Mouse (Mus musculus) left cerebral cortex, postnatal 10 days (tissue): ENCODE data around the gene Tmem126b. TPM values are rescaled to one million over a fixed set of nuclear protein-coding genes. Genes with fewer than 3 reads are reported as not detected.

Experiments
- DNase-seq, 2 experiments: peaks; one replicate each; pipeline ENCODE4 v3.0.0; 2021 to 2022; ENCODE audit warnings: low spot score in 2 of 2, mixed read lengths in 1 of 2; ENCODE audit errors: extremely low spot score in 1 of 2
- intact Hi-C: fragments of 180-260 bp; cut with DNase I; formaldehyde crosslinking; loops from one replicate; pipeline ENCODE4 v1.15.1; 2025
- total RNA-seq, 2 experiments: library from RNA; stranded (reverse); gene quantifications; 2 replicates each; pipeline ENCODE4 v1.2.3; 2021

The Tmem126b gene
- total RNA-seq, 2 experiments from 2014 or later, result 16.6 to 19.1 TPM

DNA sequence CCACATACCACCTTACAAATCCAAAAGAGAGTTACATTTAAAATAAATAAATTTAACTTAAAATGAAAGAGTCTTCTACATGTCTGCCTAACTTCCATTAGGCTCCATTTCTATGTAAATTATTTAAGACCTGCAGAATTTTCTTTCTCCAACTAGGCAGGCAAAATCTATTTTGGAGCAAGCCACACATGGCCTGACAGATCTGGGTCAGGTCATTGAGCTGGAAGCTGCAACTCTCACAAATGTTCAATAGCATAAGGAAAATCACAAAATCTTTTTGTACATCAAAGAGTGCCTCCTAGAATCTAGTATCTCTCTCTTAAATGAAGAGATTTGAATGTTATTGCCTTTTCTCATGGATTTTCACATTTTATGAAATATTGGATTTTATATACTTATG, 43.6 kb downstream of the Tmem126b start:
- DNase-seq, result no peak
- intact Hi-C loops, result no loop called here

DNA sequence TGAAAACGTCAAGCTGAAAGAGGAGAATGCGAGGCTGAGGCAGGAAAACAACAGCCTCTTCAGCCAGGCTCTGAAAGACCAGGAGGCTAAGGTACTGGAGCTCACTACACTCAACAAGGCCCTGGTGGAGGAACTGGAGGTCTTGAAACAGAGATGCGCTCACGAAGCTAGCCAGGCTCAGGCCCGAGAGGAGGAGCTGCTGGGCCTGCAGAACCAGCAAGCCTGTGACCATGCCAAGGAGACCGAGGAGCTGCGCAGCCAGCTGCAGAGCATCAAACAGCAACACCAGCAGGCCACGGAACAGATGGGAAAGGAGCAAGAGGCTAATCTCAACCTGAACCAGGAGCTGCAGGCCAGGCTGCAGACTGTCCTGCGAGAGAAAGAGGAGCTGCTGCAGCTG, 48.8 kb downstream of the Tmem126b start:
- intact Hi-C loops, result no loop called here
- no peak for DNase-seq

DNA sequence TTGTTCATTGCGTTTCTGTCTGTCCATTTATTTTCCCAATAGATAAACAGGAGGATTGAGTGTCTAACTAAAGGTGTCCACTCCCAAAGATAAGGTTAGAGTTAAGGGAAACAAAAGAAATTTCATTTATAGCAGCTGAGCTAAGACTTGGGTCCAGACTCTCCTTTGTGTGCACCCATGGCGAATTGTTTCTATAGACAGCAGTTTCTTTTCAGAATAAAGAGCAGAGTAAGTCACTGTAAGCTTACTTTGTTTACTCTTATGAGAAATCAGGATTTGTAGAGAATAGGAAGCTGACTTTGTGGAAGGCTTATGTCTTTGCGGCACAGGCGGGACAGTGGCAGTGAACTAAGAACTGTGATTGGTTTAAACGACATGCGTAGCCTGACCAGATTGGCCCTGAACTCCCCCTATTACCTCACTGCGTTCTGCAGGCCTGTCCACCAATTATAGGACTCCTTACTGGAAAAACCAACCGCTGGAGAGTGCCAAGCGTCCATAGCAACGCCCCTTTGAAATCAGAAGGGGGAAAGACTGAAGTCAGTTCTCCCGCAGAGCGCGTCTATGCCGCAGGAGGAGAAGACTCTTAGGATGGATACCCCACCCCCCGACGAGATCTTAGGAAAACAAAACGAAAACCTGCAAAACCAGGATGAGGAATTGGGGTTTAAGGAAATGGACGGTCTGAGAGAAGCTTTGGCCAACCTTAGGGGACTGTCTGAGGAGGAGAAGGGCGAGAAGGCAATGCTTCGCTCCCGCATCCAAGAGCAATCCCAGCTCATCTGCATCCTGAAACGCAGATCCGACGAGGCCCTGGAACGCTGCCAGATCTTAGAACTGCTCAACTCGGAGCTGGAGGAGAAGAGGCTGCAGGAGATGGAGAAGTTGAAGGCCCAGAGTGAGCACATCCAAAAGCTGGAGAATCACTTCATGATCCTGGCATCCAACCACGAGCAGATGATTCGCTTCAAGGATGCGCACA, 49.5 kb downstream of the Tmem126b start, which contains the start of gene Ccdc89:
Gene Ccdc89, plus strand, starts transcription at position 558 of the 982 bp plus-strand sequence.
- intact Hi-C loops, result no loop called here
- peak; percentile 87 to 91 for DNase-seq

Other genes starting within 250 kb of the Tmem126b start
- not detected for gene Ccdc83, start 210.2 kb downstream of the Tmem126b start, total RNA-seq
- 10 to 100 TPM; 59.4 to 61.8 TPM for gene Sytl2, start 173.7 kb downstream of the Tmem126b start, total RNA-seq
- 1 to 10 TPM in 1 of 2 experiments, under 1 TPM in 1; 0.55 to 1.2 TPM for gene Ccdc89, start 49.4 kb downstream of the Tmem126b start, total RNA-seq
- 10 to 100 TPM; 72.9 to 78.2 TPM for gene Crebzf, start 33.3 kb downstream of the Tmem126b start, total RNA-seq
- 10 to 100 TPM; 44.9 to 47.3 TPM for gene Tmem126a, start 18.8 kb downstream of the Tmem126b start, total RNA-seq
- gene Dlg2, start 671 bp upstream of the Tmem126b start, total RNA-seq, result 100 to 1,000 TPM; 426 to 445 TPM